Mouse (Mus musculus): Measurements from ENCODE around the gene BC035044.
"Not testable (repeated sequence)": the region's sequence is repeated elsewhere in the genome, so short reads cannot be mapped to it uniquely, and the experiment has no call there.

Gene BC035044

GRCm38 (mm10) chr6:128850671-128851070 lies 40.3 kb downstream of the BC035044 start:
- DNase-seq (ENCODE audit: low spot score in 2 of 2) = no peak

GRCm38 (mm10) chr6:128849902-128850301 lies 41.0 kb downstream of the BC035044 start:
- no peak for DNase-seq (ENCODE audit: low spot score in 2 of 2)

- DNase-seq (ENCODE audit: low spot score in 2 of 2) = no peak
These were observed 43.5 kb downstream of the BC035044 start for GRCm38 (mm10) chr6:128847401-128847800.

GRCm38 (mm10) chr6:128845998-128846542 lies 44.9 kb downstream of the BC035044 start:
- DNase-seq (ENCODE audit: low spot score in 2 of 2) = no peak

- peak; percentile 76 to 84 for DNase-seq (ENCODE audit: low spot score in 2 of 2)
These were observed 45.5 kb downstream of the BC035044 start for GRCm38 (mm10) chr6:128845319-128845979.

GRCm38 (mm10) chr6:128844586-128845080 lies 46.3 kb downstream of the BC035044 start:
- DNase-seq (ENCODE audit: low spot score in 2 of 2) = no peak

GRCm38 (mm10) chr6:128844131-128844530 lies 46.8 kb downstream of the BC035044 start:
- DNase-seq (ENCODE audit: low spot score in 2 of 2) = no peak

- no peak for DNase-seq (ENCODE audit: low spot score in 2 of 2)
These were observed 47.4 kb downstream of the BC035044 start for GRCm38 (mm10) chr6:128843479-128843992.

GRCm38 (mm10) chr6:128842945-128843478 lies 47.9 kb downstream of the BC035044 start:
- DNase-seq (ENCODE audit: low spot score in 2 of 2) = peak; percentile 88 to 91

- DNase-seq (ENCODE audit: low spot score in 2 of 2) = no peak
These were observed 48.5 kb downstream of the BC035044 start for GRCm38 (mm10) chr6:128842356-128842944.

- DNase-seq (ENCODE audit: low spot score in 2 of 2) = no peak
These were observed 49.4 kb downstream of the BC035044 start for GRCm38 (mm10) chr6:128841327-128842089.

- DNase-seq (ENCODE audit: low spot score in 2 of 2) = not testable (repeated sequence)
These were observed 50.3 kb downstream of the BC035044 start for GRCm38 (mm10) chr6:128840669-128841068.

- no peak for DNase-seq (ENCODE audit: low spot score in 2 of 2)
These were observed 51.0 kb downstream of the BC035044 start for GRCm38 (mm10) chr6:128839921-128840320.

- DNase-seq (ENCODE audit: low spot score in 2 of 2) = peak; percentile 69 to 75
These were observed 51.6 kb downstream of the BC035044 start for GRCm38 (mm10) chr6:128839266-128839771.

GRCm38 (mm10) chr6:128838342-128839265 lies 52.3 kb downstream of the BC035044 start:
- peak; percentile 76 to 88 for DNase-seq (ENCODE audit: low spot score in 2 of 2)

GRCm38 (mm10) chr6:128837454-128838341 lies 53.2 kb downstream of the BC035044 start:
- peak in 1 of 2 experiments; percentile 50 for DNase-seq (ENCODE audit: low spot score in 2 of 2)

GRCm38 (mm10) chr6:128836955-128837334 lies 54.0 kb downstream of the BC035044 start:
- no peak for DNase-seq (ENCODE audit: low spot score in 2 of 2)

GRCm38 (mm10) chr6:128836191-128836954 lies 54.6 kb downstream of the BC035044 start:
- DNase-seq (ENCODE audit: low spot score in 2 of 2) = no peak

- no peak for DNase-seq (ENCODE audit: low spot score in 2 of 2)
These were observed 55.4 kb downstream of the BC035044 start for GRCm38 (mm10) chr6:128835571-128835970.
